Mouse (Mus musculus) E14TG2a.4 (cell line): Measurements from ENCODE around the gene Spata13.

Experiments
- H3K27me3 ChIP-seq: 2 replicates; pipeline ENCODE4 v1.6.1; 2014; ENCODE audit warnings: low read length, control low read depth; ENCODE audit not compliant: insufficient read depth
- H3K36me3 ChIP-seq: 2 replicates; pipeline ENCODE4 v1.6.1; 2014; ENCODE audit warnings: low read length, control low read depth; ENCODE audit not compliant: insufficient read depth
- H3K4me1 ChIP-seq: replicated peaks from 2 replicates; pipeline ENCODE4 v1.6.1; 2014; ENCODE audit warnings: low read depth, low read length, control low read depth
- H3K4me3 ChIP-seq: replicated peaks from 2 replicates; pipeline ENCODE4 v1.5.1; 2014; ENCODE audit warnings: mild to moderate bottlenecking, low read length
- H3K9me3 ChIP-seq: 2 replicates; pipeline ENCODE4 v1.6.1; 2014; ENCODE audit warnings: low read length, control low read depth
- CTCF ChIP-seq: conservative IDR thresholded peaks from 2 replicates; pipeline ENCODE4 v1.5.1; 2014; ENCODE audit warnings: low read length
- NANOG ChIP-seq: IDR thresholded peaks from 2 replicates; pipeline ENCODE4 v1.6.1; 2014; ENCODE audit warnings: borderline replicate concordance, low read length, mixed read lengths
- POU5F1 ChIP-seq: IDR thresholded peaks from 2 replicates; pipeline ENCODE4 v1.6.1; 2014; ENCODE audit warnings: low read length, borderline replicate concordance

Spata13 gene

GRCm38 (mm10) chr14:60737202-60737611 is 103.4 kb downstream of the Spata13 start:
- peaks cover 7% of the 10 kb centered on the region for H3K36me3 ChIP-seq
- H3K4me3 ChIP-seq = peak overlapping the region; percentile 55; the same call in 1 of the 2 replicates
- TF ChIP-seq CTCF = no peak
- TF ChIP-seq NANOG = no peak
- no peak for TF ChIP-seq POU5F1
- H3K9me3 ChIP-seq = no peaks in the 10 kb centered on the region
- no peaks in the 10 kb centered on the region for H3K27me3 ChIP-seq
- peaks cover 92% of the 10 kb centered on the region for H3K4me1 ChIP-seq

- TF ChIP-seq CTCF = no peak
- TF ChIP-seq POU5F1 = no peak
- no peak for TF ChIP-seq NANOG
- Histone ChIP-seq H3K9me3 (no peaks in the 10 kb centered on the region), H3K4me1 (peaks cover 80% of the 10 kb centered on the region), H3K36me3 (peaks cover 16% of the 10 kb centered on the region), H3K27me3 (no peaks in the 10 kb centered on the region), H3K4me3 (peak overlapping the region; percentile 37; the same call in 1 of the 2 replicates)
These were observed 104.7 kb downstream of the Spata13 start for GRCm38 (mm10) chr14:60738434-60738938.

DNA sequence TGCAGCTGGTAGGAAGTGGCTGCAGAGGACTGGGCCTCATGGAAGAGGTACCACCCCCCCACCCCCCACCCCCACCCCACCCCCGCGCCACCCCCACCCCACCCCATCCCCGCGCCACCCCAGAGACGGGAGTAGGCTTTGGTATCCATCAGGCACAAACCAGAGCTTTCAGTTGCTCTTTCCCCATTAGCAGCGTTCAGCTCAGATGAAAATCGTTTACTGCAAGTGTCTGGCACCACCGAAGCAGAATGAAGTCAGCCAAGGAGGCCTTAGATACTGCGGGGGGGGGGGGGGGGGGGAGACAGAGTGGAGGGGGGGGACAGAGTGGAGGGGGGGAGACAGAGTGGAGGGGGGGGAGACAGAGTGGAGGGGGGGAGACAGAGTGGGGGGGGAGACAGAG is 105.4 kb downstream of the Spata13 start:
- Histone ChIP-seq H3K27me3 (no peaks in the 10 kb centered on the region), H3K4me3 (no peak overlapping the region), H3K9me3 (no peaks in the 10 kb centered on the region), H3K4me1 (peaks cover 74% of the 10 kb centered on the region), H3K36me3 (peaks cover 16% of the 10 kb centered on the region)
- TF ChIP-seq NANOG (no peak), POU5F1 (no peak), CTCF (no peak)

- Histone ChIP-seq H3K36me3 (peaks cover 19% of the 10 kb centered on the region), H3K4me3 (peak overlapping the region; percentile 29; the same call in 1 of the 2 replicates), H3K4me1 (peaks cover 71% of the 10 kb centered on the region), H3K27me3 (no peaks in the 10 kb centered on the region), H3K9me3 (no peaks in the 10 kb centered on the region)
- no peak for TF ChIP-seq CTCF
- TF ChIP-seq POU5F1 = no peak
- TF ChIP-seq NANOG = no peak
These were observed 105.8 kb downstream of the Spata13 start for GRCm38 (mm10) chr14:60739616-60740015.

GRCm38 (mm10) chr14:60740507-60740906 is 106.7 kb downstream of the Spata13 start:
- peaks cover 62% of the 10 kb centered on the region for H3K4me1 ChIP-seq
- peaks cover 24% of the 10 kb centered on the region for H3K36me3 ChIP-seq
- no peaks in the 10 kb centered on the region for H3K9me3 ChIP-seq
- TF ChIP-seq NANOG = no peak
- H3K27me3 ChIP-seq = no peaks in the 10 kb centered on the region
- no peak overlapping the region for H3K4me3 ChIP-seq

DNA sequence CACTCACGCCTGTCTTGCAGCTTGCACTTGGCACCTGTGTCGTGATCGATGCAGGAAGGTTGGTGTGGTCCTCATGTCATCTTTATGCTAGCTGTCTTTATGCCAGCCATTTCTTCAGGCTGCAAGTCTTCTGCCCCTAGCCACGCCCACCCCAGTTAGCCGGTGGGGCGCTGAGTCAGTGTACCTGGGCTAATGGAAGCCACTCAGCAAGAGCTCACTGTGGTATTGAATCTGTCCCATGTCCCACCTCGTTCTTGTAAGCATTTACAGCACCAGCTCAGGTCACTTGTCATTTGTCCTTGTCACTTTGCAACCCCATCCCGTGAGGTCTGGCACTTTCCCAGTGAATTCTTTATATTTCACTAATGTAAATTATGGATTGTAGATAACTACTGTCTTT is 107.2 kb downstream of the Spata13 start:
- no peaks in the 10 kb centered on the region for H3K27me3 ChIP-seq
- H3K4me3 ChIP-seq = no peak overlapping the region
- no peaks in the 10 kb centered on the region for H3K9me3 ChIP-seq
- H3K4me1 ChIP-seq = peaks cover 56% of the 10 kb centered on the region
- H3K36me3 ChIP-seq = peaks cover 29% of the 10 kb centered on the region
- TF ChIP-seq NANOG (no peak), POU5F1 (no peak), CTCF (no peak)

GRCm38 (mm10) chr14:60741490-60741981 is 107.7 kb downstream of the Spata13 start:
- H3K4me1 ChIP-seq = peaks cover 51% of the 10 kb centered on the region

DNA sequence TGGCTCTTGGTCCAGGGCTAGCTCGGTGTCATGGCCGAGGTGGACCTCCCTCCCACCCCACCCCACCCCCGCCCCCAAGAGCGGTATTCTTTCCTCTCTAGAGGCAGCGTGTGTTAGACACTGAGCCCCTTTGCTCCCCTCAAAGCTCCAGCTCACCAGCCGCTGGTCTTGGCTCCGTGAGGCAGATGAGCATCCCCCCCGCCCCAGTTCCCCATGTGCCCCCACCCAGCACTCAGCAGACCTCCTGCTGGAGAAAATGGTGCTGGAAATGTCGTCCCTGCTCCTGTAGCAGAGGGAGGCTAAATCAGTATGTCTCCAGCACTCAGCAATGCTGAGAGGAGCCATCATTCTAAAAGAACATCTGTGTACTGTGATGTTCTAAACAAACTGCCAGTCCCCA is 109.9 kb downstream of the Spata13 start:
- Histone ChIP-seq H3K36me3 (peaks cover 55% of the 10 kb centered on the region), H3K4me1 (peaks cover 42% of the 10 kb centered on the region), H3K9me3 (no peaks in the 10 kb centered on the region), H3K27me3 (no peaks in the 10 kb centered on the region), H3K4me3 (no peak overlapping the region)
- TF ChIP-seq CTCF (no peak), POU5F1 (no peak), NANOG (no peak)

More at GRCm38 (mm10) chr14:60741490-60741981, 107.7 kb downstream of the Spata13 start:
- Histone ChIP-seq H3K36me3 (peaks cover 35% of the 10 kb centered on the region), H3K4me3 (no peak overlapping the region), H3K27me3 (no peaks in the 10 kb centered on the region), H3K9me3 (no peaks in the 10 kb centered on the region)
- TF ChIP-seq CTCF (no peak), NANOG (no peak), POU5F1 (no peak)

- peaks cover 71% of the 10 kb centered on the region for H3K36me3 ChIP-seq
- no peaks in the 10 kb centered on the region for H3K27me3 ChIP-seq
- no peak overlapping the region for H3K4me3 ChIP-seq
These were observed 111.4 kb downstream of the Spata13 start for GRCm38 (mm10) chr14:60745201-60745600.

More at GRCm38 (mm10) chr14:60745201-60745600, 111.4 kb downstream of the Spata13 start:
- Histone ChIP-seq H3K4me1 (peaks cover 31% of the 10 kb centered on the region), H3K9me3 (no peaks in the 10 kb centered on the region)
- TF ChIP-seq CTCF (no peak), NANOG (no peak), POU5F1 (no peak)
